Mouse (Mus musculus): ENCODE measurements around the gene Gcnt4. TPM values are rescaled to one million over a fixed set of nuclear protein-coding genes. Genes with fewer than 3 reads are reported as not detected.

Gene Gcnt4
- total RNA-seq, 4 experiments from 2014 or later: 0.08 to 0.94 (median 0.39) TPM

GRCm38 (mm10) chr13:96951880-96952279 is 27.4 kb downstream of the Gcnt4 start:
- no peak for DNase-seq

DNA sequence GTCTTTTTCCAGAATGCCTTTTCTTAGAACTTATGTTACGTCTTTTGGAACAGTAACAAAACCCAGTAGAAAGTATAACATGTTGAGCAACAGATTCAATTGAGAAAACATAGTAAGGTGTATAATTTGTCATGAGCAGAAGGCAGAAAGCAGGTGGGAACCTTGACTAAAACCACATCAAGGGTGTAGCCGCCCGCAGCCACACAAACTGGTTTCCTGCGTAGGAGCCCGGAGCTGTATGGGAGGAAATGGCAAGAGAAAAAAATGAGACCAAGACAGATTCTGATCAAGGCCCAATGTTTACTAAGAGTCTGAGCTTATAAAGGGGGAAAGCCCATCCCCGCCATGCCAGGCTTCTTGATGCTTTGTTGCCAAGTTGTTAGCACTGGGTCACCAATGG is 32.0 kb downstream of the Gcnt4 start:
- no peak for DNase-seq

DNA sequence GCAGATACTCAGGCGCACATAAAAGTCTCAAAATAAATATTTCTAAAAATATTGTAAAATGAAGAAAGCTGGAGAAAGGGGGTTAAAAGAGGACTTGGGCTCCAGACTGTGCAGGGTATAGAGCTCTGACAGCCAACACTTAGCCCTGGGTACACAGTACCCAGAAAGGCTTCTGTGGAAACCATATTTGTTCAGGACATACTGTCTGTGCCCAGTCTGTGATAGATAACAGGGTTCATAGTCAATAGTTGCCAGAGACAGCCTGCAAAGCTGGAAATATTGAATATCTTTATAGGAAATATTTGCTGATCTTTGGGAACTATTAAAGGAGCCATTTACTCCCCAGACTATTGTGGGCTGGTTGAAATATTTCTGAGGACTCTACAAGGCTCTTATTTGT is 35.5 kb downstream of the Gcnt4 start:
- DNase-seq: no peak

- no peak for DNase-seq
Observed at GRCm38 (mm10) chr13:96961366-96962157, 37.1 kb downstream of the Gcnt4 start.

- DNase-seq: no peak
Observed at GRCm38 (mm10) chr13:96962801-96963200, 38.3 kb downstream of the Gcnt4 start.

DNA sequence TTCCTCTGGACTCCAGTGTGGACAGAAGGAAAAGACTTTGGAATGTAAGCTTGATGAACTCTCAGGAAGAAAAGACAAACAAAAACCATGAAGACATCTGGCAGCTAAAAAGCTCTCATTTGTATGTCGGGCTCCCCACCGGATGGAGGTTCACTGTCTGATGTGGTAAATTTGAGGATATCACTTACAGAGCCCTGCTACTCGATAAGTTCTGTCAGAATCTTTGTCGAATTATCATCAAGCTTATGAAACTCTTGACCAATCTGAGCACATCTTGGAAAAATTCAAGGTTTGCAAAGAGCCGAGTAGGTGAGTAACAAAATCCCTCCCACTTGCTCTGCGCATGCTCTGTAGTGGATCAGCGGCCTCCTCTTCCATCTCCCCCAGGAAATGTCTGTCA is 40.5 kb downstream of the Gcnt4 start:
- no peak for DNase-seq

DNA sequence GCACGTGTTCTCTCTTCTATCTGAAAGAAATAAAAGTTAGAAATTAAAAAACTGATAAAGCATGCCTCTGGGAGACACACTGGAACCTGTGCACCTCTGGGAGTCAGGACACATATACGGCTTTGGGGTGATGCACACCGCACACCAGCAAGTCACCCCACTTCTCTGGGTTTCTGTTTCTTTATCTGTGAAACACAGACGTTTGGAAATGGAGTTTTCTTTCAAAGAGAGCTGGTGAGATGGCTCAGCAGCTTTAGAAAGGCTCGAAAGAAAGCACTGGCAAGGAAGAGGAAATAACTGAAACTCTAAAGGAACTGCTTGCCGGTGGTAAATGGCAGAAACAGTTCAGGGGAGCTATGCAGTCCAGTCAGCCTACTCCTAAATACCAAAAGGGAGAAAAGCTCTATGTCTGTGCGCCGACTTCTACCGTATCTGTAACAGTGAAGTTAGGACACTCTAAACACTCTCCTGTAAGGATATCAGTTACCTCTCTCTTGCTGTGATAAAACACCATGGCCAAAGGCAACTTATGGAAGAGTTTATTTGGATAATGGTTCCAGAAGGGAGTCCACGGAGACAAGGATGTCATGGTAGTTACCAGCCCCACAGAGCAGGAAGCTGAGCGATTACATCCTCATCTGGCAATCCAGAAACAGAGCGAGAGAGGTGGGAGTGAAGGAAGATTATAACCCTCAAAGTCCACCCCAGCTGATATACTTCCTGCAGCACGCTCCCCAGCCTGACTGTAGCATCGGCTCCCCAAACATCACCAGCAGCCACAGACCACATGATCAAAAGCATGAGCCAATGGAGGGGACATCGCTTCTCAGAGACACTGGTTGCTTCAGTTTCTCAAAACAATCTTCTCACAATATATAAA is 42.0 kb downstream of the Gcnt4 start:
- no peak for DNase-seq

- no peak for DNase-seq
Observed at GRCm38 (mm10) chr13:96967091-96967490, 42.6 kb downstream of the Gcnt4 start.

DNA sequence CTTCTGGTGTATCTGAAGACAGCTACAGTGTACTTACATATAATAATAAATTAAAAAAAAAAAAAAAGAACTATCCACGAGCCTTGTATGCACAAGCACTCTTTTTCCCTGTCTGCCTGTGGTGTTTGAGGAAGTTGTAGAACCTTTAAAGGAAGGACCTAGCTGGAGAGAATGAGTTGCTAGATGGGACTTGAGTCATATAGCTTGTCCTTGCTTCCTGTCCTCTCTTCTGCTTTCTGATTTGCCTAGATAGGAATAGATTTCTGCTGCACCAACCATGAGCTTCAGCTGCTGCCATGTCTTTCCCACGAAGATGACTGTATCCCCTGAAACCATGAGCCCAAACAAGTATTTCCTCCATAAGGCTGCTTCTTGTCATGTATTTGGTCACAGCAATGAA is 43.3 kb downstream of the Gcnt4 start:
- no peak for DNase-seq

DNA sequence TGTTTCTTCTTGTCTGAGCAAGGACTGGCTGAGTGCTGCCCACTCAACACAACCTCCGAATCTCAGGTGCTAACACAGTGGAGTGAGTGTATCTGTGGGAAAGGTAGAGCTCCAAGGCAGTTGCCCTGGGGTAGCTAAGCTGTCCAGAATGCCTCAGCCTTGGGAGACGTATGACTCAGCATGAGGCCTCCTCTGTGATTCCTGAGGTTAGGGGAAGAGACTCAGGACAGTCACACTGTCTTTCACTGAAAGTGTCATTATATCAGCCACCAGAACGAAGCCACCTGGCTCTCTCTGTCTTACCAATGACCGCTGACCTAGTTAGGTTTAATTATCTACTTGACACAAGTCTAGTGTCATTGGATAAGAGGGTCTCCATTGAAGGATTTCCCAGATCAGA is 46.6 kb downstream of the Gcnt4 start:
- DNase-seq: no peak

DNA sequence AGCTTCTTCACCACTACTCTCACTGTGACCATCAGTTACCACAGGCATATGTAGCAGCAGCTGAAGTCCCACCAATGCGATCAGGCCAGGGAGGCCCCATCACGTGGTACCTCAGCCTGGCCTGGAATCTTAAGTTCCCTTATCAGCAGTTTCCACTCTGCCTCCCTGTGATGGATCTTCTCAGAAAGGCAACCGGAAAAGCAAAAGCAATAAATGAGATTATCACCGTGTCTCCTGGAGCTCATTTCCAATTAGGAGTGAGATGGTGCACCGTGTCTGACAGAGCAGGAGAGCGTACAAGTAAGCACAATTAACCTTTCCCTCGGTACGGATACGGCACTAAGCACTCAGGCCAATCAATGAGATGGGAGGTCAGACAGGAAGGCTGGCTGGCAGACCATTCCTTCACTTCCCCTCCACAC is 47.4 kb downstream of the Gcnt4 start:
- no peak for DNase-seq

- no peak for DNase-seq
Observed at GRCm38 (mm10) chr13:96973318-96973717, 48.8 kb downstream of the Gcnt4 start.

GRCm38 (mm10) chr13:96976986-96977595 is 52.6 kb downstream of the Gcnt4 start:
- no peak for DNase-seq

DNA sequence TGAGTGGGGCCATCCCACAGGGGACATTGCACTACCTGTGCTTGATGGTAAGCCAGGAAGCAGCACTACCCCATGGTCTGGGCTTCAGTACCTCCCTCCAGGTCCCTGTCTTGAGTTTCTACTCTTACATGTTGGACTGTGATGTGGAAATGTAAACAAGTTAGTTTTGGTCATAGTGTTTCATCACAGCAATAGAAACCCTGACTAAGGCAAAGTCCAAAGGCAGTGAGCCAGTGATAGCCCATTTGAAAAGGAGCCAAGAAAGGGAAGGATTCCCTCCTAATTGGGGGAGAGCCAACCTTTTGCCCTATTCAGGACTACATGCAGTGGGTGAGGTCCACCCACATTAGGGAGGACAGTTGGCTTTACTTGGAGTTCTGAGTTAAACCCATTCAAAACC is 56.1 kb downstream of the Gcnt4 start:
- no peak for DNase-seq

DNA sequence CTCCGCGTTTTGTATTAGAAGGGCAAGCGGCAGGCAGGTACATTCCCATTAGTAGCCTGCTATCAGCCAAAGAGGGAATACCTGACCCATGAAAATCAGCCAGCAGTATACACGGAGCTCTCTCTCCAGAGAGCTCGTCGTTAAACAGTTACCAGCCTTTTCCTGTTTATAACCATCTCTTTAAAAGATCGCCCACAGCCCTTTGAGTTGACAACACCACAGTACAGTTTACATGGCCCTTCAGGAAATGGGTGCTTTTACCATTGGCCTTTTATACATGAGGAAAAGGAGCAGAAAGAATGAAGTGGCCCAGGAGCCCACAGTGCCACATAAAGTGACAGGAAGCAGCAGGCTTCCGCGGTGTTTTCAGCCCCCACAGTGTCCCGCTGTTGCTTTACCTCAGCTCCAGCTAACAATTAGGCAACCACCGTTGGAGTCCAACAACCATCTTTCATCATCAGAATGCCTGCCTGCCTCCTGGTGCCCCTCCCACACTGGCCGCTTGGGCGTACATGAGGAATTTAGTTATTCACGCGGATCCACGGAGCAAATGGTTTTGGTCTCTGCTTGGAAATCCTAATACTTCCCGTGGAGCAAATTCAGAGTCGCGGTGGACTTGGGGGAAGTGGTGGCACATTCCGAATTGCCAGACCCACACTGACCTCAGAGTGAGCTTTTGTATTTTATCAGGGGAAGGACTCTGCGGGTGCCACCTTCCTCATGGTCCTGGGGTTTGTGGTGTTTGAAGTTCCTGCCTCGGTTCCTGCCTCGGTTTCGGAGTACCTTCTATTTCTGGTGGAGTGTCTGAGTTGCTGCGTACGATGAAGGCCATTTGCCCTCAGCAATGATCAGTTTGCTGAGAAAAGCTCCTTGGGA is 59.0 kb downstream of the Gcnt4 start:
- DNase-seq: no peak

GRCm38 (mm10) chr13:96984688-96985087 is 60.2 kb downstream of the Gcnt4 start:
- no peak for DNase-seq

- DNase-seq: no peak
Observed at GRCm38 (mm10) chr13:96985599-96986275, 61.2 kb downstream of the Gcnt4 start.

DNA sequence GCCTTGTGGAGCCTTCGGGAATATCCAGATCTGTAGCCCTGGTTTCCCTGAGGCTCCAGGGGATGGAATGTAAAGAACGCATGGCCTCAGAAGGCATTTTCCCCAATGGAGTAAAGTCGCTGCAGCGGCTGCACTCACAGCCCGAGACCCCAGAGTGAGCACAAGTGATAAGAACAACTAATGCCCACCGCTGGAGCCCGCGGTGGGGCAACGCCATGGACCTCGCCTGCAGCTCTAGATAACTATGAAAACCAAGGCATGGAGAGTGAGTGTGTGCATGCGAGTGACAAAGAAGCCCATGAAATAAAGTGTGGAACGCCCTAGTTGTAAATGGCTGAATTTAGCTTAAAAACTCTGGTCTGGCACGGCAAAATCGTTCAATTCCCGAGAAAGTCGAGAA is 64.6 kb downstream of the Gcnt4 start:
- DNase-seq: no peak

DNA sequence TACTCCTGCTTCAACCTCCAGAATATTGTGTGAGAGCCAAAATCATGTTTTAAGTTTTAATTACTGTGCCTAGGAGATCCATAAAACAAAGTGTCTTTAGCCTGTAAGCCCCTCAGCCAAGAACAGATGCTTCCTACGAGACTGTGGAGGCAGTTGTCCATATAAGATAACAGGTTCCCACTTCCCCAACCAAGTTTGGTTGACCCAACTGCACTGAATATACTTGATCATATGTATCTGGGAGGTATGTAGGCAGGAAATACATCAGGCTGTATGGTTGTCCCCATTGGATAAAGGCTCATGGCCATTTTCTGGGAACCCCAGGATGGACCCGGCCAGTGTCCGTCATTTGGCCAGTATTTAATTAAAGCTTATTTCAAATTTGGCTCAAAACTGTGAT is 65.6 kb downstream of the Gcnt4 start:
- no peak for DNase-seq

DNA sequence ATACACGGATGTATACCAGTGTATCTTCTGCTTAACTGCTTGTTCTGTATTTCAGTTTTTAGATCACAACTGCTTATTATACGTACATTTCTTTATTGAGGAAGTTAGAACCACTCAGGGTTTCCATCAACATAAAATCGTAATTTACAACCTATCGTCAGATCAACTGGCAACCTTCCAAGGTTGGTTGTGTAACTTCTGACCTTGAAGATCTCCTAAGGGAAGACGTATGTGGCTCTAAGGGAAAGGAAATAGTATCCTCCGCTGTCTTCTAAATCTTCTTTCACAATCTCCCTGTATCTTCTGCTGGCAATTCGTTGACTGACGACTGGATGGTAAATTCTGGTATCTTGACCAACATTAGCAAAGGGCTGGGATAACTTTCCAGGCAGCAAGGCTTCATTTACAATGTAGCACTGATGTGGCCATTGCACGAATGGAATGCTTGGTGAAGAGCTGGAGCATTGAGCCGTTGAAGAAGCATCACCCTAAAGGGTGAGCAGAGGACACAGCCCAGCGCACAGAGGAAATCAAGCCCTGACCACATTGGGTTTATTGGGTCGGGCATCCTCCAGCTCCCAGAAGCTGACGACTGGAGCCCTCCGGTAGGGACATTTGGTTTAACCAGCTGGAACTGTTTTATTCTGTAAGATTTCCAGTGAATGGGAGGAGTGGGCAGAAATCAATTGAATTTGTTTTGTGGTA is 66.2 kb downstream of the Gcnt4 start:
- peak; percentile 27 for DNase-seq
